Comparison of ENCODE assay signal across 8 mouse cellular contexts in genomic region chr10:76346589-76346988, GRCm38 (mm10). TPM values are rescaled to one million over a fixed set of nuclear protein-coding genes. Genes with fewer than 3 reads are reported as not detected.
DNase-seq lines count a peak whose midpoint lies in the region; ATAC-seq and TF ChIP-seq lines count a peak whose summit lies in the region.

No protein-coding gene starts in this region.

- TF ChIP-seq CTCF in cortical plate, adult 2 months (IDR thresholded peaks at IDR 0.05; ENCODE audit: extremely low read depth, insufficient read depth, low read length): peak; percentile 45; the same call in 1 of the 2 replicates

- intact Hi-C loops in heart, postnatal 36 days (cut with DNase I): no loop called here
- intact Hi-C loops in left cerebral cortex, postnatal 4 days (cut with DNase I): no loop called here

- H3K4me3 ChIP-seq in cortical plate, adult 2 months (ENCODE audit: insufficient read depth, low read length): no peak overlapping the region

- peak; percentile 50; the same call in 1 of the 2 replicates for ATAC-seq in megakaryocyte-erythroid progenitor cell, adult 5-6 weeks (replicated peaks; ENCODE audit: low FRiP score, low TSS enrichment, poor library complexity, severe bottlenecking)

- no peak for TF ChIP-seq POLR2A in cortical plate, adult 2 months (IDR thresholded peaks at IDR 0.05; ENCODE audit: extremely low read depth, insufficient read depth, low read length)

- DNase-seq in gastrocnemius, postnatal 10 days: peak; percentile 58
- DNase-seq in gastrocnemius, adult 18-20 months (ENCODE audit: low spot score): no peak
- peak; percentile 89 for DNase-seq in ZHBTc4 (ENCODE audit: low read depth, low spot score)
- DNase-seq in heart, postnatal 36 days: peak; percentile 33 to 63
- DNase-seq in left cerebral cortex, postnatal 4 days: peak; percentile 65
- DNase-seq in spleen, postnatal 4 days (ENCODE audit: low spot score in 2 of 2): peak; percentile 76 to 90

- H3K4me1 ChIP-seq in cortical plate, adult 2 months (ENCODE audit: control insufficient read depth, insufficient read depth, low read length): peaks cover 3% of the 10 kb centered on the region; the same call in 1 of the 2 replicates

- H3K27ac ChIP-seq in cortical plate, adult 2 months (ENCODE audit: insufficient read depth, low read length): no peak overlapping the region

RNA-seq across cellular contexts. Expression of gene Dip2a, which starts 1.5 kb away (rescaled TPM):
- 10 to 100 TPM; 11.0 to 16.9 TPM for total RNA-seq in gastrocnemius, postnatal 10 days (2021)
- total RNA-seq in gastrocnemius, adult 18-20 months (2021): 1 to 10 TPM; 3.2 to 3.5 TPM
- 48.7 and 49.2 TPM in 2 replicates for polyA plus RNA-seq in cortical plate, adult 2 months (2012; rRNA removed)
- 10 to 100 TPM in 1 of 2 experiments, 1 to 10 TPM in 1; 9.7 to 10.0 TPM for total RNA-seq in heart, postnatal 36 days (2021)
- 10 to 100 TPM; 75.7 to 77.0 TPM for total RNA-seq in left cerebral cortex, postnatal 4 days (2021)
- 1.6 and 2.4 TPM in 2 replicates for total RNA-seq in megakaryocyte-erythroid progenitor cell, adult 5-6 weeks (2014; fragmentation: Nextera tagmentation)
- 0.76 and 3.1 TPM in 2 replicates for total RNA-seq in megakaryocyte-erythroid progenitor cell, adult 5-6 weeks (2017)

Comparison
In these comparisons a context has a peak if more than half of its experiments do, and no peak if none do; other contexts are left out.
1. RNA of gene Dip2a, which starts 1.5 kb away (total RNA-seq): 75.7 to 77.0 TPM in left cerebral cortex, postnatal 4 days; 11.0 to 16.9 TPM in gastrocnemius, postnatal 10 days, 9.7 to 10.0 TPM in heart, postnatal 36 days, 3.2 to 3.5 TPM in gastrocnemius, adult 18-20 months and 0.76 to 3.1 TPM in megakaryocyte-erythroid progenitor cell, adult 5-6 weeks; every median in the first group is over 4 times any median in the second.